Mouse (Mus musculus) ES-Bruce4 (cell line): Measurements from ENCODE around the gene Pacrg. TPM values are rescaled to one million over a fixed set of nuclear protein-coding genes. Genes with fewer than 3 reads are reported as not detected.

ENCODE experiments used
- H3K27ac ChIP-seq: 2 replicates; pipeline ENCODE4 v1.5.1; 2012; ENCODE audit warnings: low read length, inconsistent platforms; ENCODE audit not compliant: insufficient read depth
- H3K27me3 ChIP-seq: 2 replicates; pipeline ENCODE4 v1.6.1; 2012; ENCODE audit warnings: mild to moderate bottlenecking, low read length, inconsistent platforms; ENCODE audit not compliant: control insufficient read depth, poor library complexity, insufficient read depth, severe bottlenecking
- H3K36me3 ChIP-seq: 2 replicates; pipeline ENCODE4 v1.6.1; 2012; ENCODE audit warnings: inconsistent platforms, mild to moderate bottlenecking, low read length, moderate library complexity; ENCODE audit not compliant: control insufficient read depth, poor library complexity, insufficient read depth, severe bottlenecking
- H3K4me1 ChIP-seq: one replicate; pipeline ENCODE4 v1.8.1; 2011; ENCODE audit warnings: low read length; ENCODE audit not compliant: control insufficient read depth, insufficient read depth
- H3K4me3 ChIP-seq: 2 replicates; pipeline ENCODE4 v1.5.1; 2011; ENCODE audit warnings: low read depth, mild to moderate bottlenecking, low read length
- H3K9ac ChIP-seq: 2 replicates; pipeline ENCODE4 v1.6.1; 2012; ENCODE audit warnings: low read depth, mild to moderate bottlenecking, inconsistent platforms; ENCODE audit not compliant: poor library complexity, severe bottlenecking
- H3K9me3 ChIP-seq: replicated peaks from 2 replicates; pipeline ENCODE4 v1.6.1; 2012; ENCODE audit warnings: mild to moderate bottlenecking, low read length, inconsistent platforms; ENCODE audit not compliant: control insufficient read depth, poor library complexity, insufficient read depth, severe bottlenecking
- CTCF ChIP-seq: IDR thresholded peaks from one replicate; pipeline ENCODE4 v1.8.1; 2011; ENCODE audit warnings: low read depth, low read length
- EP300 ChIP-seq: IDR thresholded peaks from 2 replicates; pipeline ENCODE4 v1.6.1; 2011; ENCODE audit warnings: low read depth, low read length; ENCODE audit not compliant: insufficient read depth
- POLR2A ChIP-seq: IDR thresholded peaks from one replicate; pipeline ENCODE4 v1.8.1; 2011; ENCODE audit warnings: low read length; ENCODE audit not compliant: insufficient read depth
- polyA plus RNA-seq: library from polyadenylated mRNA; stranded (reverse); fragments of >200 nt; gene quantifications from 2 replicates; pipeline ENCODE4 v1.2.4, GENCODE M21; 2011; ENCODE audit warnings: low read depth; ENCODE audit not compliant: missing spikeins, insufficient read depth, insufficient read length

Gene Pacrg
- polyA plus RNA-seq, 1 experiment = 0.54 TPM

GRCm38 (mm10) chr17:10589604-10590003 lies 250.5 kb downstream of the Pacrg start:
- peaks cover 4% of the 10 kb centered on the region; the same call in 1 of the 2 replicates for H3K9me3 ChIP-seq
- no peaks in the 10 kb centered on the region for H3K36me3 ChIP-seq
- no peak overlapping the region for H3K9ac ChIP-seq
- no peak overlapping the region for H3K27ac ChIP-seq
- H3K27me3 ChIP-seq = no peaks in the 10 kb centered on the region
- TF ChIP-seq POLR2A (no peak), CTCF (no peak), EP300 (no peak)
- no peaks in the 10 kb centered on the region for H3K4me1 ChIP-seq
- H3K4me3 ChIP-seq = no peak overlapping the region

GRCm38 (mm10) chr17:10588922-10589400 lies 251.2 kb downstream of the Pacrg start:
- Histone ChIP-seq H3K27me3 (no peaks in the 10 kb centered on the region), H3K4me1 (no peaks in the 10 kb centered on the region), H3K9me3 (peaks cover 3% of the 10 kb centered on the region; the same call in 1 of the 2 replicates), H3K36me3 (no peaks in the 10 kb centered on the region), H3K9ac (no peak overlapping the region), H3K4me3 (no peak overlapping the region), H3K27ac (no peak overlapping the region)
- TF ChIP-seq EP300 (no peak), POLR2A (no peak), CTCF (no peak)

- Histone ChIP-seq H3K4me1 (no peaks in the 10 kb centered on the region), H3K27ac (no peak overlapping the region), H3K9ac (no peak overlapping the region), H3K4me3 (no peak overlapping the region), H3K36me3 (no peaks in the 10 kb centered on the region), H3K9me3 (no peaks in the 10 kb centered on the region; the same call in 1 of the 2 replicates), H3K27me3 (no peaks in the 10 kb centered on the region)
- TF ChIP-seq EP300 (no peak), CTCF (no peak), POLR2A (no peak)
Measured at GRCm38 (mm10) chr17:10583301-10583700, 256.8 kb downstream of the Pacrg start.

GRCm38 (mm10) chr17:10575306-10575705 lies 264.8 kb downstream of the Pacrg start:
- TF ChIP-seq CTCF = no peak
- TF ChIP-seq POLR2A = no peak
- TF ChIP-seq EP300 = no peak
- Histone ChIP-seq H3K9ac (no peak overlapping the region), H3K9me3 (no peaks in the 10 kb centered on the region; the same call in 1 of the 2 replicates), H3K27me3 (no peaks in the 10 kb centered on the region), H3K4me1 (no peaks in the 10 kb centered on the region), H3K27ac (no peak overlapping the region), H3K4me3 (no peak overlapping the region), H3K36me3 (no peaks in the 10 kb centered on the region)

- Histone ChIP-seq H3K9ac (no peak overlapping the region), H3K4me1 (peaks cover 2% of the 10 kb centered on the region), H3K36me3 (no peaks in the 10 kb centered on the region), H3K9me3 (no peaks in the 10 kb centered on the region), H3K4me3 (no peak overlapping the region), H3K27me3 (no peaks in the 10 kb centered on the region), H3K27ac (no peak overlapping the region)
- TF ChIP-seq CTCF = no peak
- no peak for TF ChIP-seq EP300
- TF ChIP-seq POLR2A = no peak
Measured at GRCm38 (mm10) chr17:10572436-10572835, 267.7 kb downstream of the Pacrg start.

GRCm38 (mm10) chr17:10569270-10569669 lies 270.8 kb downstream of the Pacrg start:
- no peaks in the 10 kb centered on the region for H3K27me3 ChIP-seq
- no peak overlapping the region for H3K4me3 ChIP-seq
- no peaks in the 10 kb centered on the region for H3K9me3 ChIP-seq
- TF ChIP-seq EP300 (no peak), POLR2A (no peak), CTCF (no peak)
- H3K9ac ChIP-seq = no peak overlapping the region
- no peaks in the 10 kb centered on the region for H3K36me3 ChIP-seq
- no peak overlapping the region for H3K27ac ChIP-seq
- H3K4me1 ChIP-seq = peaks cover 5% of the 10 kb centered on the region
